ENCODE assay signal across 20 mouse cellular contexts in the genomic region with DNA sequence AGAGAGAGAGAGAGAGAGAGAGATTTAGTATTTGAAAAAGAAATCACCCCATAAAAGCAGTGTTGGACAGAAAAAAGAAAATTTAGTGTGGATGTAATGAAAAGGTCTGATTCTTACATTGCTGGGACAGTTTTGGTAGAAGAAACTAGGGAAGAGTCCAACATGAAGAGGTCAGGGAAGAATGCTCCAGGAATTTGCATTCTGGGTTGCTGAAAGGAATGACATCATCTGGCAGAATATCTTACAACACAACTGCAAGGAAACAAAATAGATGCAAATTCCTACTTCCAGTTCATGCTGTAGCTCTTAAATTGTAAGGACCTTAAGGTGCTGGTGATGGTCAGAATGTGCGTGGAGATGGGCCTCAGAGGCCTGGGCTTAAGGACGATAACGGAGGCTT.
DNase-seq lines count a peak whose midpoint lies in the region; ATAC-seq and TF ChIP-seq lines count a peak whose summit lies in the region.
"Had no signal": no experiment of that assay in that cellular context is flagged by ENCODE, and none has a peak within 500 bp of the region (broad histone marks: within the 10 kb centered on the region; RNA-seq: fewer than 3 reads in every experiment).

No protein-coding gene starts in this region.

- 69% methylated on average over 3 of the region's 3 CpGs for WGBS in forebrain, embryonic 16.5 days
- WGBS in forebrain, embryonic 13.5 days, result 82% methylated on average over 3 of the region's 3 CpGs
- WGBS in midbrain, embryonic 11.5 days, result 88% methylated on average over 3 of the region's 3 CpGs
- WGBS in midbrain, embryonic 10.5 days, result 93% methylated on average over 3 of the region's 3 CpGs

- TF ChIP-seq CTCF in brain, embryonic 14.5 days (IDR thresholded peaks at IDR 0.05; ENCODE audit: borderline replicate concordance, extremely low read depth, insufficient read depth, insufficient read length), result no peak

- H3K4me2 ChIP-seq in forebrain, embryonic 16.5 days (ENCODE audit: low read length), result no peak overlapping the region
- no peak overlapping the region for H3K4me2 ChIP-seq in forebrain, embryonic 13.5 days
- no peak overlapping the region for H3K4me2 ChIP-seq in midbrain, embryonic 11.5 days
- H3K4me2 ChIP-seq: embryonic facial prominence, embryonic 12.5 days had no signal

- H3K36me3 ChIP-seq in forebrain, embryonic 16.5 days (ENCODE audit: control insufficient read depth, insufficient read depth), result no peaks in the 10 kb centered on the region
- H3K36me3 ChIP-seq in forebrain, embryonic 13.5 days (ENCODE audit: poor library complexity, severe bottlenecking), result no peaks in the 10 kb centered on the region
- H3K36me3 ChIP-seq in midbrain, embryonic 11.5 days (ENCODE audit: control insufficient read depth, insufficient read depth, low read length), result no peaks in the 10 kb centered on the region
- H3K36me3 ChIP-seq in midbrain, embryonic 10.5 days, result no peaks in the 10 kb centered on the region
- H3K36me3 ChIP-seq: embryonic facial prominence, embryonic 10.5 days; embryonic facial prominence, embryonic 12.5 days had no signal

- peaks cover 4% of the 10 kb centered on the region; the same call in 1 of the 2 replicates for H3K4me1 ChIP-seq in forebrain, embryonic 16.5 days (replicated peaks; ENCODE audit: control insufficient read depth, insufficient read depth, low read length)
- peaks cover 13% of the 10 kb centered on the region; the same call in 1 of the 2 replicates for H3K4me1 ChIP-seq in forebrain, embryonic 13.5 days
- H3K4me1 ChIP-seq in midbrain, embryonic 11.5 days (ENCODE audit: control insufficient read depth, insufficient read depth, low read length), result no peaks in the 10 kb centered on the region
- no peaks in the 10 kb centered on the region for H3K4me1 ChIP-seq in midbrain, embryonic 10.5 days
- H3K4me1 ChIP-seq: embryonic facial prominence, embryonic 10.5 days; embryonic facial prominence, embryonic 12.5 days had no signal

- no peak overlapping the region for H3K4me3 ChIP-seq in forebrain, embryonic 16.5 days (replicated peaks; ENCODE audit: low read length)
- H3K4me3 ChIP-seq in forebrain, embryonic 13.5 days, result no peak overlapping the region
- no peak overlapping the region for H3K4me3 ChIP-seq in midbrain, embryonic 11.5 days (ENCODE audit: low read depth, low read length)
- H3K4me3 ChIP-seq in midbrain, embryonic 10.5 days, result no peak overlapping the region
- H3K4me3 ChIP-seq: embryonic facial prominence, embryonic 10.5 days; embryonic facial prominence, embryonic 12.5 days had no signal

- no peak for TF ChIP-seq POLR2A in brain, embryonic 14.5 days (IDR thresholded peaks at IDR 0.05; ENCODE audit: borderline replicate concordance, extremely low read depth, insufficient read depth, insufficient read length, poor library complexity, severe bottlenecking)

- no peak for ATAC-seq in forebrain, embryonic 16.5 days
- no peak for ATAC-seq in forebrain, embryonic 13.5 days
- ATAC-seq in midbrain, embryonic 11.5 days (ENCODE audit: low FRiP score), result no peak
- ATAC-seq: activated CD4-positive, CD25-positive, alpha-beta regulatory T cell, adult 4 months; forebrain, postnatal 0 days had no signal

- no peaks in the 10 kb centered on the region for H3K9me3 ChIP-seq in forebrain, embryonic 16.5 days (ENCODE audit: control insufficient read depth, low read length)
- H3K9me3 ChIP-seq in forebrain, embryonic 13.5 days (replicated peaks), result no peaks in the 10 kb centered on the region
- H3K9me3 ChIP-seq in midbrain, embryonic 11.5 days (ENCODE audit: control insufficient read depth, low read length), result no peaks in the 10 kb centered on the region
- no peaks in the 10 kb centered on the region for H3K9me3 ChIP-seq in midbrain, embryonic 10.5 days (replicated peaks)
- H3K9me3 ChIP-seq: embryonic facial prominence, embryonic 10.5 days; embryonic facial prominence, embryonic 12.5 days had no signal

- DNase-seq in midbrain, embryonic 11.5 days (ENCODE audit: low spot score, missing footprints), result peak; percentile 71
- no peak for DNase-seq in midbrain, embryonic 10.5 days (ENCODE audit: low spot score)
- DNase-seq in NIH3T3 (ENCODE audit: low read depth), result peak; percentile 14
- DNase-seq in brain, embryonic 14.5 days (ENCODE audit: low read depth), result peak; percentile 24
- no peak for DNase-seq in heart, adult 9 months (ENCODE audit: low spot score in 2 of 2)
- DNase-seq in spleen, postnatal 36 days (ENCODE audit: low spot score in 2 of 2), result no peak
- DNase-seq: adrenal gland, adult 8-10 months; adrenal gland, postnatal 14 days; adrenal gland, postnatal 36 days; cerebellum, adult 11 months; cerebellum, adult 18-20 months; cerebellum, adult 8-10 months; cerebellum, adult 9-11 months; cerebellum, postnatal 14 days; forebrain, postnatal 0 days had no signal

- H3K27me3 ChIP-seq in forebrain, embryonic 16.5 days (replicated peaks; ENCODE audit: control insufficient read depth, insufficient read depth, low read length), result no peaks in the 10 kb centered on the region
- H3K27me3 ChIP-seq in forebrain, embryonic 13.5 days, result no peaks in the 10 kb centered on the region
- no peaks in the 10 kb centered on the region for H3K27me3 ChIP-seq in midbrain, embryonic 11.5 days (ENCODE audit: control insufficient read depth, insufficient read depth, low read length)
- H3K27me3 ChIP-seq in midbrain, embryonic 10.5 days (ENCODE audit: low read depth, poor library complexity, severe bottlenecking), result no peaks in the 10 kb centered on the region
- H3K27me3 ChIP-seq: embryonic facial prominence, embryonic 12.5 days had no signal

- 0 out of 2 replicates have a peak overlapping the region, but pooled peaks have one; percentile 23 for H3K27ac ChIP-seq in forebrain, embryonic 16.5 days (ENCODE audit: low read length)
- no peak overlapping the region for H3K27ac ChIP-seq in forebrain, embryonic 13.5 days
- no peak overlapping the region for H3K27ac ChIP-seq in midbrain, embryonic 11.5 days (ENCODE audit: low read depth, low read length)
- no peak overlapping the region for H3K27ac ChIP-seq in midbrain, embryonic 10.5 days (replicated peaks)
- H3K27ac ChIP-seq: embryonic facial prominence, embryonic 10.5 days; embryonic facial prominence, embryonic 12.5 days had no signal

- H3K9ac ChIP-seq in forebrain, embryonic 16.5 days (replicated peaks; ENCODE audit: low read depth, low read length), result no peak overlapping the region
- no peak overlapping the region for H3K9ac ChIP-seq in forebrain, embryonic 13.5 days
- no peak overlapping the region for H3K9ac ChIP-seq in midbrain, embryonic 11.5 days (ENCODE audit: low read length)
- H3K9ac ChIP-seq: embryonic facial prominence, embryonic 12.5 days; forebrain, postnatal 0 days had no signal

Comparison
In these comparisons a context has a peak if more than half of its experiments do, and no peak if none do; other contexts are left out.
1. DNase-seq: peak in midbrain, embryonic 11.5 days (single experiment), NIH3T3 (single experiment) and brain, embryonic 14.5 days (single experiment); none in midbrain, embryonic 10.5 days (single experiment), heart, adult 9 months (0 of 2) and spleen, postnatal 36 days (0 of 2).